Mouse (Mus musculus) ES-E14 (cell line): ENCODE data around the gene Zdhhc14.

Source experiments
- HCFC1 ChIP-seq: IDR thresholded peaks from 2 replicates; pipeline ENCODE4 v1.6.1; 2012; ENCODE audit warnings: low read length, inconsistent platforms, borderline replicate concordance; ENCODE audit not compliant: insufficient read depth
- MAFK ChIP-seq: IDR thresholded peaks from 2 replicates; pipeline ENCODE4 v1.6.1; 2014; ENCODE audit warnings: mild to moderate bottlenecking, low read depth, low read length, inconsistent platforms; ENCODE audit not compliant: insufficient read depth
- ZC3H11A ChIP-seq: IDR thresholded peaks from 2 replicates; pipeline ENCODE4 v1.6.1; 2012; ENCODE audit warnings: low read depth, mild to moderate bottlenecking, inconsistent platforms, low read length, borderline replicate concordance

GRCm38 (mm10) chr17:5521532-5521931 lies 29.2 kb downstream of the Zdhhc14 start:
- TF ChIP-seq MAFK = no peak
- no peak for TF ChIP-seq ZC3H11A
- TF ChIP-seq HCFC1 = no peak
